Mouse (Mus musculus) liver, adult 2 months (tissue): ENCODE data around the gene Grik2.

Experiments used
- CTCF ChIP-seq: fragments of 200-500 bp; IDR thresholded peaks from 2 replicates; pipeline ENCODE4 v1.5.1; 2011; ENCODE audit warnings: low read depth, low read length, control low read depth
- POLR2A ChIP-seq: fragments of 200-500 bp; IDR thresholded peaks from 2 replicates; pipeline ENCODE4 v1.6.1; 2011; ENCODE audit warnings: low read length, control low read depth; ENCODE audit not compliant: insufficient read depth; ENCODE audit errors: extremely low read depth

DNA sequence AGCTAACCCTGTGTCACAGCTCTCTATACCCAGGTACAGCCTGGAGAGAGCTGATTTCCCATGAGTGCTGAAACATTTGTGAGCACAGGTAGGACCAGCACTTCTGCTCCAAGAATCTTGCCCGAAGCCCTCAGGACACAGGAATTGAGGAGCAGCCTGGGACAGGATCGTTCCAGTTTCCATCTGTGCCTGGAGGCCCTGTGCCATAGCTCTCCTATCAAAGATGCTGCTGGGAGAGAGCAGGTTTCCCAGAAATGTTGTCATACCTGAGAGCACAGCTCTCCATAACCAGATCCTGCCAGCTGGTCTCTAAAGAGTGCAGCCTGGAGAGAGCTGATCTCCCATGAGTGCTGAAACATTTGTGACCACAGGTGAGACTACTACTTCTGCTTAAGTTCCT is 420.0 kb downstream of the Grik2 start:
- no peak for TF ChIP-seq CTCF
- TF ChIP-seq POLR2A, result no peak
